Mouse (Mus musculus): Measurements from ENCODE around the gene Bach1.

DNA sequence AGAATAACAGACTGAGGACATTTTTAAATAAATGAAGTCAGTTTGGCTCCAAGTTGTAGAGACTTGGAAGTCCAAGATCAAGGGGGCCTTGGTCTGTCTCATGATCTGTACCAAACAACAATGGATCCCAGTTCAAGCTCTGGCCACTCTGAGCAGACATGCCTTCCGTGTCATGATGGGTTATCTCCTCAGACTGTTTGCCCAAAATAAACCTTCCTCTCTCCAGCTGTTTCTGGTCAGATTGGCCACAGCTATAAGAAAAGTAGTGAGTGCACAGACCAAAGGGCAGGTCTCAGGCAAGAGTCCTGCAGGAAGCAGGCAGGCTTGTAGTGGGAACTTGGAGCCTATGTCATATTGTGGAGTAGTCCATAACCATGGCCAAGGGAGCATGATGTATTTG lies 12.3 kb upstream of the Bach1 start:
- TF ChIP-seq POLR2A (IDR thresholded peaks at IDR 0.05; ENCODE audit: borderline replicate concordance, extremely low read depth, low read depth, low read length), result no peak
- TF ChIP-seq CTCF (IDR thresholded peaks at IDR 0.05; ENCODE audit: insufficient read depth, low read length), result no peak
